Mouse (Mus musculus) neural tube, embryonic 12.5 days (tissue): ENCODE measurements around the gene Pik3r6. TPM values are rescaled to one million over a fixed set of nuclear protein-coding genes. Genes with fewer than 3 reads are reported as not detected.

Experiments
- ATAC-seq: fragments of 200-750 bp; cut with Nextera tagmentation; 2 replicates; pipeline ENCODE4 v1.8.0; 2017; ENCODE audit warnings: low read depth, mild to moderate bottlenecking, moderate TSS enrichment, moderate library complexity; ENCODE audit not compliant: low FRiP score
- H3K27ac ChIP-seq: fragments of 300-500 bp; sonication (generic); 2 replicates; pipeline ENCODE4 v1.5.1; 2016
- H3K27me3 ChIP-seq: fragments of 300-500 bp; sonication (generic); replicated peaks from 2 replicates; pipeline ENCODE4 v1.6.1; 2016; ENCODE audit warnings: mild to moderate bottlenecking
- H3K36me3 ChIP-seq: fragments of 300-500 bp; sonication (generic); 2 replicates; pipeline ENCODE4 v1.6.1; 2016; ENCODE audit warnings: mild to moderate bottlenecking
- H3K4me1 ChIP-seq: fragments of 300-500 bp; sonication (generic); 2 replicates; pipeline ENCODE4 v1.6.1; 2016
- H3K4me2 ChIP-seq: fragments of 300-500 bp; sonication (generic); replicated peaks from 2 replicates; pipeline ENCODE4 v1.6.1; 2016; ENCODE audit warnings: mild to moderate bottlenecking
- H3K4me3 ChIP-seq: fragments of 300-500 bp; sonication (generic); 2 replicates; pipeline ENCODE4 v1.5.1; 2016
- H3K9ac ChIP-seq: fragments of 300-500 bp; sonication (generic); 2 replicates; pipeline ENCODE4 v1.6.1; 2016; ENCODE audit warnings: mild to moderate bottlenecking
- H3K9me3 ChIP-seq: fragments of 300-500 bp; sonication (generic); 2 replicates; pipeline ENCODE4 v1.6.1; 2016; ENCODE audit warnings: mild to moderate bottlenecking
- WGBS: fragments of 180-500 bp; shearing (Covaris S2); methylation state at CpG from one replicate; pipeline ENCODE4 v1.1.7; 2016; 5-methylcytosine and 5-hydroxymethylcytosine counted together
- polyA plus RNA-seq: library from polyadenylated mRNA; unstranded; fragments of >200 nt; fragmentation: Nextera tagmentation; extraction: Ambion mirVana; gene quantifications from 2 replicates; pipeline ENCODE4 v1.2.1, GENCODE M21; 2016

The Pik3r6 gene
- polyA plus RNA-seq, result 2.0 and 2.5 TPM in 2 replicates

GRCm38 (mm10) chr11:68502902-68503629, at the start of gene Pik3r6:
Pik3r6 (plus strand) TSS chr11:68503019.
- no peak for ATAC-seq

GRCm38 (mm10) chr11:68453301-68453700, 49.5 kb upstream of the Pik3r6 start:
- peaks cover 11% of the 10 kb centered on the region; the same call in 1 of the 2 replicates for H3K4me1 ChIP-seq
- ATAC-seq, result no peak
- H3K9me3 ChIP-seq, result no peaks in the 10 kb centered on the region
- no peak overlapping the region for H3K4me3 ChIP-seq
- 77% methylated on average over 6 of the region's 6 CpGs for WGBS
- no peak overlapping the region for H3K9ac ChIP-seq
- no peak overlapping the region for H3K4me2 ChIP-seq
- H3K36me3 ChIP-seq, result no peaks in the 10 kb centered on the region
- no peak overlapping the region for H3K27ac ChIP-seq
- H3K27me3 ChIP-seq, result no peaks in the 10 kb centered on the region

More at GRCm38 (mm10) chr11:68502902-68503629, at the start of gene Pik3r6:
- Histone ChIP-seq H3K9me3 (no peaks in the 10 kb centered on the region), H3K4me1 (no peaks in the 10 kb centered on the region), H3K36me3 (no peaks in the 10 kb centered on the region), H3K27ac (no peak within 1 kb of the TSS), H3K27me3 (no peaks in the 10 kb centered on the region), H3K4me2 (peak within 1 kb of the TSS; percentile 22), H3K4me3 (no peak within 1 kb of the TSS), H3K9ac (no peak within 1 kb of the TSS)
- whole genome bisulfite sequencing, result 84% methylated on average over 8 of the region's 8 CpGs

GRCm38 (mm10) chr11:68458086-68458485, 44.7 kb upstream of the Pik3r6 start:
- H3K4me2 ChIP-seq, result no peak overlapping the region
- no peak for ATAC-seq
- no peaks in the 10 kb centered on the region for H3K9me3 ChIP-seq
- H3K9ac ChIP-seq, result no peak overlapping the region
- WGBS, result 74% methylated on average over 8 of the region's 8 CpGs
- H3K4me3 ChIP-seq, result no peak overlapping the region
- H3K36me3 ChIP-seq, result no peaks in the 10 kb centered on the region
- no peaks in the 10 kb centered on the region for H3K27me3 ChIP-seq
- H3K4me1 ChIP-seq, result no peaks in the 10 kb centered on the region
- no peak overlapping the region for H3K27ac ChIP-seq

- WGBS, result 78% methylated on average over 5 of the region's 5 CpGs
- H3K36me3 ChIP-seq, result no peaks in the 10 kb centered on the region
- no peaks in the 10 kb centered on the region for H3K9me3 ChIP-seq
- no peak overlapping the region for H3K4me2 ChIP-seq
- H3K9ac ChIP-seq, result no peak overlapping the region
- H3K27me3 ChIP-seq, result no peaks in the 10 kb centered on the region
- H3K4me3 ChIP-seq, result no peak overlapping the region
- no peak overlapping the region for H3K27ac ChIP-seq
- H3K4me1 ChIP-seq, result no peaks in the 10 kb centered on the region
- ATAC-seq, result no peak
Measured at GRCm38 (mm10) chr11:68459021-68459420, 43.8 kb upstream of the Pik3r6 start.

GRCm38 (mm10) chr11:68459486-68459885, 43.3 kb upstream of the Pik3r6 start:
- Histone ChIP-seq H3K4me1 (no peaks in the 10 kb centered on the region), H3K27ac (no peak overlapping the region), H3K4me3 (no peak overlapping the region), H3K9ac (no peak overlapping the region), H3K4me2 (no peak overlapping the region), H3K9me3 (no peaks in the 10 kb centered on the region), H3K27me3 (no peaks in the 10 kb centered on the region), H3K36me3 (no peaks in the 10 kb centered on the region)
- no peak for ATAC-seq
- 93% methylated on average over 5 of the region's 5 CpGs for WGBS

- H3K27me3 ChIP-seq, result no peaks in the 10 kb centered on the region
- no peak for ATAC-seq
- H3K9me3 ChIP-seq, result no peaks in the 10 kb centered on the region
- WGBS, result 83% methylated on average over 3 of the region's 3 CpGs
- H3K36me3 ChIP-seq, result no peaks in the 10 kb centered on the region
- no peak overlapping the region for H3K4me2 ChIP-seq
- no peak overlapping the region for H3K4me3 ChIP-seq
- H3K9ac ChIP-seq, result no peak overlapping the region
- H3K4me1 ChIP-seq, result no peaks in the 10 kb centered on the region
- H3K27ac ChIP-seq, result no peak overlapping the region
Measured at GRCm38 (mm10) chr11:68462716-68463115, 40.1 kb upstream of the Pik3r6 start.

GRCm38 (mm10) chr11:68464260-68464659, 38.6 kb upstream of the Pik3r6 start:
- no peak for ATAC-seq
- no peaks in the 10 kb centered on the region for H3K4me1 ChIP-seq
- H3K9ac ChIP-seq, result no peak overlapping the region
- no peak overlapping the region for H3K4me3 ChIP-seq
- no peak overlapping the region for H3K27ac ChIP-seq
- H3K27me3 ChIP-seq, result no peaks in the 10 kb centered on the region
- H3K36me3 ChIP-seq, result no peaks in the 10 kb centered on the region
- no peaks in the 10 kb centered on the region for H3K9me3 ChIP-seq
- no peak overlapping the region for H3K4me2 ChIP-seq
- WGBS, result 82% methylated on average over 5 of the region's 5 CpGs

- Histone ChIP-seq H3K4me3 (no peak overlapping the region), H3K4me2 (no peak overlapping the region), H3K27me3 (no peaks in the 10 kb centered on the region), H3K36me3 (no peaks in the 10 kb centered on the region), H3K9ac (no peak overlapping the region), H3K9me3 (no peaks in the 10 kb centered on the region), H3K4me1 (no peaks in the 10 kb centered on the region), H3K27ac (no peak overlapping the region)
- ATAC-seq, result no peak
- 81% methylated on average over 2 of the region's 2 CpGs for WGBS
Measured at GRCm38 (mm10) chr11:68465090-68465489, 37.7 kb upstream of the Pik3r6 start.

GRCm38 (mm10) chr11:68467441-68467840, 35.4 kb upstream of the Pik3r6 start:
- Histone ChIP-seq H3K36me3 (no peaks in the 10 kb centered on the region), H3K9me3 (no peaks in the 10 kb centered on the region), H3K27ac (no peak overlapping the region), H3K4me3 (no peak overlapping the region), H3K4me1 (no peaks in the 10 kb centered on the region), H3K27me3 (no peaks in the 10 kb centered on the region), H3K9ac (no peak overlapping the region), H3K4me2 (no peak overlapping the region)
- ATAC-seq, result no peak
- WGBS, result 82% methylated on average over 7 of the region's 7 CpGs

- Histone ChIP-seq H3K4me2 (no peak overlapping the region), H3K9ac (no peak overlapping the region)
- 73% methylated on average over 9 of the region's 9 CpGs for WGBS
Measured at GRCm38 (mm10) chr11:68467962-68468612, 34.7 kb upstream of the Pik3r6 start.

GRCm38 (mm10) chr11:68468886-68469285, 33.9 kb upstream of the Pik3r6 start:
- Histone ChIP-seq H3K4me1 (no peaks in the 10 kb centered on the region), H3K36me3 (no peaks in the 10 kb centered on the region), H3K27me3 (no peaks in the 10 kb centered on the region), H3K4me2 (no peak overlapping the region), H3K9ac (no peak overlapping the region), H3K4me3 (no peak overlapping the region), H3K27ac (no peak overlapping the region), H3K9me3 (no peaks in the 10 kb centered on the region)
- WGBS, result 89% methylated on average over 4 of the region's 4 CpGs
- no peak for ATAC-seq

More at GRCm38 (mm10) chr11:68467962-68468612, 34.7 kb upstream of the Pik3r6 start:
- no peak overlapping the region for H3K4me3 ChIP-seq
- H3K27me3 ChIP-seq, result no peaks in the 10 kb centered on the region
- ATAC-seq, result no peak
- H3K9me3 ChIP-seq, result no peaks in the 10 kb centered on the region
- H3K36me3 ChIP-seq, result no peaks in the 10 kb centered on the region
- no peak overlapping the region for H3K27ac ChIP-seq
- H3K4me1 ChIP-seq, result no peaks in the 10 kb centered on the region

GRCm38 (mm10) chr11:68472162-68472849, 30.5 kb upstream of the Pik3r6 start:
- WGBS, result 82% methylated on average over 5 of the region's 5 CpGs
- H3K36me3 ChIP-seq, result no peaks in the 10 kb centered on the region

More at GRCm38 (mm10) chr11:68472162-68472849, 30.5 kb upstream of the Pik3r6 start:
- H3K4me2 ChIP-seq, result no peak overlapping the region
- ATAC-seq, result no peak
- H3K27me3 ChIP-seq, result no peaks in the 10 kb centered on the region
- no peaks in the 10 kb centered on the region for H3K9me3 ChIP-seq
- no peak overlapping the region for H3K4me3 ChIP-seq
- H3K9ac ChIP-seq, result no peak overlapping the region
- H3K27ac ChIP-seq, result no peak overlapping the region
- no peaks in the 10 kb centered on the region for H3K4me1 ChIP-seq
